Mouse (Mus musculus): Measurements from ENCODE around the gene Ces3b.
A peak's percentile ranks its signal among the peaks of the same experiment; 100 is the strongest.

The Ces3b gene

GRCm38 (mm10) chr8:105083449-105084050 lies at the start of gene Ces3b:
TSS of gene Ces3b (plus strand) at chr8:105083753.
- TF ChIP-seq GATA4 (IDR thresholded peaks at IDR 0.05; ENCODE audit: insufficient replicate concordance, low read length), result 0 out of 2 replicates have a peak, but pooled peaks have one; percentile 37

DNA sequence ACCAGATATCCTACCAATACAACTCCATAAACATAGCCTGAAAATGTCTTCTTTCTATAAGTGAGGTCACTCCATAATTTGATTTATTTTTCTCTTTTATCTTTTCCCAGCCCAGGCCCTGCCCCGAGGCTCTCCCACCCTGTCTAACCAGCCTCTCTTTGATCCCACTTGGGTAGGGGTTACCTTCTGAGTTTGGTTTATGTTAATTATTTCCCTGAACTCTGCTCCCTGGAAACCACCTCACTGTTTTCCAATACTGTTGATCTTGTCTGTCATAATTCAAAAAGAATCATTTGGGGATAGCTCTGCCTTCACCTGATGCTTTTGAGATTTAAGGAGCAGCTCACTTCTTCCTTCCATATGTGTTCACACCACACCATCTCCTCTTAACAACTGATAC lies 40.0 kb upstream of the Ces3b start:
- no peak for TF ChIP-seq GATA4 (IDR thresholded peaks at IDR 0.05; ENCODE audit: insufficient replicate concordance, low read length)

DNA sequence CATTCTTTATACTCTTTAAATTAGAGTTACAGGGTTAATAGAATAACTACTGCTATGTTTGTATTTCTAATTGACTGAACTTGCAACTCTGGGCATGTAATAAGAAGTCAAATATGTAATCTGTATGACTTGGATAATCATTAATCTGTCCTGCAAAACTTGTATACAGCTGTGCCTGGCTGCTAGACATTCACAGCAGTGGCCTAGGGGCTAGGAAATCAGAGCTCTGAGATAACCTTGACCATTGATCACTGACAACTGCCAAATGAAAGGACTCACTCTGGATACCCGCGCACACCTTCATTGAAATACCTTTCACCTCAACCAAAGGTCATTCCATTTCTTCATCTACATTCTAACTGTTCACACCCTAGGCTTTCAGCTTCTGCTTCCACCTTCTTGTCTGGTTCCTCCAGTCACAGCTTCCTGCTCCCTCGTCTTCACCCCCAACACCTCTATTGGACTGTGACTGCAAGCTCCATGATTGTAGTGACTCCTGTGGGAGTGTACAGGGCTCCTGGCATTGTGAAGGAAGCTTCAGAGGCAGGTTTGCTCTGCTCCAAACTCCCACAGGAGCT lies 37.6 kb upstream of the Ces3b start:
- no peak; the same call in 1 of the 2 replicates for TF ChIP-seq GATA4 (IDR thresholded peaks at IDR 0.05; ENCODE audit: insufficient replicate concordance, low read length)

- TF ChIP-seq GATA4 (IDR thresholded peaks at IDR 0.05; ENCODE audit: insufficient replicate concordance, low read length), result peak; percentile 39; the same call in 1 of the 2 replicates
Measured at GRCm38 (mm10) chr8:105048371-105048854, 35.1 kb upstream of the Ces3b start, which contains the start of gene Ces3a. TSS of gene Ces3a (plus strand) at chr8:105048601.

DNA sequence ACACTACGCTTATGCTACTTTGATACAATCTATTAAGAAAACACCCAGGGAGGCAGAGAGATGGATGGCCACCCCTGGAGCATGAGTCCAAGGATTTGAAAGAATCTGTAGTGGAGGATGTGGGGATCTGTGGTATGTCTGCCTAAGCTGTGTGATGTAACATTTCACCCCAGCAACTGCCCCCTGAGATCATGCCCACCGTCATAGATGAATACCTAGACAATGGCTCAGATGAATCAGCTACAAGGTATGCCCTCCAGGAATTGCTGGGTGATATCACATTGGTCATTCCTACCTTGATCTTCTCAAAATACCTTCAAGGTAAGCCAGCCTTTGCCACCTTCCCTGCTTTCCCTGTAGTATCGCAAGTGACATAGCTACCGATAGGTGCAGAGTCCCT lies 27.3 kb upstream of the Ces3b start:
- no peak for TF ChIP-seq GATA4 (IDR thresholded peaks at IDR 0.05; ENCODE audit: insufficient replicate concordance, low read length)

GRCm38 (mm10) chr8:105060056-105060455 lies 23.5 kb upstream of the Ces3b start:
- TF ChIP-seq GATA4 (IDR thresholded peaks at IDR 0.05; ENCODE audit: insufficient replicate concordance, low read length), result no peak

- no peak for TF ChIP-seq GATA4 (IDR thresholded peaks at IDR 0.05; ENCODE audit: insufficient replicate concordance, low read length)
Measured at GRCm38 (mm10) chr8:105066761-105067160, 16.8 kb upstream of the Ces3b start.

DNA sequence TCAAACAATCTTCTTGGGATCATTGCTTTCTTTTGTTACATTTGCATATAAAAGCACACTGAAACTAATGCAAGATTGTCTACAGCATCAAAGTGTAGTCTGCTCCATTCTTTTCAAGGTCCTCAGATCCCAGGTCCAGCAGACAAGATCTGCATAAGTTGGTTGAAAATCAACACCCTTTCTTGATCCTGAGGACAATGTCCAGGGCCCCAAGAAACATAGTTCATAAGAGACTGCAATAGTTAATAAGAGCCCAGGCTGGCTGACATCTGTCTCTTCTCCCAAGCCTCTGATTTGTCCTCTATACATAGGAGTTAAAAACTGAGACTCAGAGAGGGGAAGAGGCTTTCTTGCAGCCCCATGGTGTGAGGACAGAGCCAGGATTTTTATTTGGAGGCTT lies 14.6 kb upstream of the Ces3b start:
- TF ChIP-seq GATA4 (IDR thresholded peaks at IDR 0.05; ENCODE audit: insufficient replicate concordance, low read length), result no peak

GRCm38 (mm10) chr8:105076601-105077000 lies 7.0 kb upstream of the Ces3b start:
- no peak for TF ChIP-seq GATA4 (IDR thresholded peaks at IDR 0.05; ENCODE audit: insufficient replicate concordance, low read length)

- no peak for TF ChIP-seq GATA4 (IDR thresholded peaks at IDR 0.05; ENCODE audit: insufficient replicate concordance, low read length)
Measured at GRCm38 (mm10) chr8:105077071-105077470, 6.5 kb upstream of the Ces3b start.

DNA sequence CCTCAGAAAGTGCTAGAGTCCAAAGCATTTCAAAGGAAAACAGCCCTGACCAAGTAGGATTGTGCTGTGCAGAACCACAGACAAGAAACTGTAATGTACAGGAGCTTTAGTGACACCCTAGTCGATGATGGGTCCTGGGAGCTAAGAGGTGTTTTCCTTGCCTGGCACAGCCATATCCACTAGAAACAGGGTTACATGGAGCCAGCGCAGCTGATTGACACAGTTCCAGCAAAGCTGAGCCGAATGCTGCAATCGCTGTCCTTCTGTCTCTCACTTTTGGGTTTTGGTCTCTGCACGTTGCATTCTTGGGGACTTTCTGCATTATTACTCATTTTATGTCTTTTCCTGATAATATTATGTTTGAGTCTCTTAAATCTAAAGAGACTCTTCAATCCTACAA lies 5.0 kb upstream of the Ces3b start:
- TF ChIP-seq GATA4 (IDR thresholded peaks at IDR 0.05; ENCODE audit: insufficient replicate concordance, low read length), result no peak

GRCm38 (mm10) chr8:105080814-105081336 lies 2.7 kb upstream of the Ces3b start:
- no peak for TF ChIP-seq GATA4 (IDR thresholded peaks at IDR 0.05; ENCODE audit: insufficient replicate concordance, low read length)

DNA sequence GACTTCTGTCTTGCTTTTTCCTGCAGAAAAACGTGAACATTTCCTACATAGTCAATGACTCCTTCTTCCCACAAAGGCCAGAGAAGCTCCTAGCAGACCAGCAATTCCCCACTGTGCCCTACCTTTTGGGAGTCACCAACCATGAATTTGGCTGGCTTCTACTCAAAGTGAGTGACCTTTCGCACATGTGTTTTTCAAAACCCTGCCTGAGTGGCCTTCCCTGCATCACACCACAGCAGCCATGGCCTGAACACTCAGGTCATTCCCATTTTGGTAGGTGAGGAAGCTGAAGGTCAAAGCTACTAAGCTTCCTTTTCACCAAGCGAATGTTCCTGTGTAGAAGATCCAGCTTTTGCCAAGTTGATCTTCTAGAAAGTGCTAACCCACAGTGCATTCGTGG lies 5.0 kb downstream of the Ces3b start:
- TF ChIP-seq GATA4 (IDR thresholded peaks at IDR 0.05; ENCODE audit: insufficient replicate concordance, low read length), result no peak

- TF ChIP-seq GATA4 (IDR thresholded peaks at IDR 0.05; ENCODE audit: insufficient replicate concordance, low read length), result no peak
Measured at GRCm38 (mm10) chr8:105093992-105094391, 10.4 kb downstream of the Ces3b start.

DNA sequence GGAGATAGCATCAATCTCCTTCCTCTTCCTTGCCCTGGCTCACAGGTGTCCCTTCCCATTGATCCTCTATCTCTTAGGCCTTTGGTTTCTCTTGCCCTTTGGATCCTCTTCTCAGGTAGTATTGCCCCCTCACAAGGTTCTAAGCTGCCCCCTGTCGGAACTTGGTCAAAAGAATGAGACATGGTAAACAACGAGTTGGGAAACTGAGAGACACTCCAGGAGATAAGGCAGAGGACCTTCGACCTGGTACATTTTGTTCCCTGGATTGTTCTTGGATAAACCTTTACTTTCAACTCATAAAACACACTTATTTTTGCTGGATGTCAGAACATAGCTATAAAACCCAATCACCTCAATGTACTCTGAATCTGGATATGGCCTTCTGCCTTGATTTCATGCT lies 20.7 kb downstream of the Ces3b start:
- TF ChIP-seq GATA4 (IDR thresholded peaks at IDR 0.05; ENCODE audit: insufficient replicate concordance, low read length), result peak; percentile 98

DNA sequence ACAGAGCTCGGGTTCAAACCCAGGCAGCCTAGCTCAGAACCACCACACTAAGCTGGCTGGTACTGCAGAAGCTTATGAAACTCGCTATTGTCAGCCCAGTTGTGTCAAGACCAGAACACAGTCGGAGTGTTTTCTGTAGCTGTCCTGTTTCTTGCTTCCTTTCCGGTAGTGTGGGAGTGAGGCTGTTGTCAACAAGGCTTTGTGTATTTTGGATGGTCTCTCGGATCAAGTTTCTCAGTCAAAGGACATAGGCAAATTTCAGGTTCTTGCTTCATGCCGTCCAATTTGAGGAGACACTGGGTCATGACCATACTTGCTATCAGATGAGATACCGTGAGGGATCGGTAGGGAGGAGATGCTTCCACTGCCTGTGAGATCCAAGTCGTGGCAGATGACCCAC lies 46.3 kb downstream of the Ces3b start:
- peak; percentile 79; the same call in 1 of the 2 replicates for TF ChIP-seq GATA4 (IDR thresholded peaks at IDR 0.05; ENCODE audit: insufficient replicate concordance, low read length)
